Mouse (Mus musculus): ENCODE data around the gene Nfic.

Gene Nfic

GRCm38 (mm10) chr10:81489941-81490340 is 34.5 kb upstream of the Nfic start:
- in situ Hi-C loops (cut with MboI; ENCODE audit: low pct_unique_long_range_greater_than_20kb in 1 of 2, low sequenced_read_pairs in 2 of 2, unreplicated experiment in 1 of 2) = no loop called here

- in situ Hi-C loops (cut with MboI; ENCODE audit: low pct_unique_long_range_greater_than_20kb in 1 of 2, low sequenced_read_pairs in 2 of 2, unreplicated experiment in 1 of 2) = no loop called here
Observed at GRCm38 (mm10) chr10:81488081-81488480, 32.6 kb upstream of the Nfic start.

- in situ Hi-C loops (cut with MboI; ENCODE audit: low pct_unique_long_range_greater_than_20kb in 1 of 2, low sequenced_read_pairs in 2 of 2, unreplicated experiment in 1 of 2) = no loop called here
Observed at GRCm38 (mm10) chr10:81486496-81486895, 31.1 kb upstream of the Nfic start.

- in situ Hi-C loops (cut with MboI; ENCODE audit: low pct_unique_long_range_greater_than_20kb in 1 of 2, low sequenced_read_pairs in 2 of 2, unreplicated experiment in 1 of 2) = no loop called here
Observed at GRCm38 (mm10) chr10:81485479-81486018, 30.1 kb upstream of the Nfic start.

- in situ Hi-C loops (cut with MboI; ENCODE audit: low pct_unique_long_range_greater_than_20kb in 1 of 2, low sequenced_read_pairs in 2 of 2, unreplicated experiment in 1 of 2) = no loop called here
Observed at GRCm38 (mm10) chr10:81485060-81485449, 29.6 kb upstream of the Nfic start.

- in situ Hi-C loops (cut with MboI; ENCODE audit: low pct_unique_long_range_greater_than_20kb in 1 of 2, low sequenced_read_pairs in 2 of 2, unreplicated experiment in 1 of 2) = no loop called here
Observed at GRCm38 (mm10) chr10:81484441-81485059, 29.1 kb upstream of the Nfic start.

- in situ Hi-C loops (cut with MboI; ENCODE audit: low pct_unique_long_range_greater_than_20kb in 1 of 2, low sequenced_read_pairs in 2 of 2, unreplicated experiment in 1 of 2) = no loop called here
Observed at GRCm38 (mm10) chr10:81483983-81484382, 28.5 kb upstream of the Nfic start.

- in situ Hi-C loops (cut with MboI; ENCODE audit: low pct_unique_long_range_greater_than_20kb in 1 of 2, low sequenced_read_pairs in 2 of 2, unreplicated experiment in 1 of 2) = no loop called here
Observed at GRCm38 (mm10) chr10:81482533-81482889, 27.1 kb upstream of the Nfic start, which contains the start of gene Celf5. Gene Celf5, minus strand, starts transcription at chr10:81482709.

GRCm38 (mm10) chr10:81481605-81482532 is 26.4 kb upstream of the Nfic start:
- in situ Hi-C loops (cut with MboI; ENCODE audit: low pct_unique_long_range_greater_than_20kb in 1 of 2, low sequenced_read_pairs in 2 of 2, unreplicated experiment in 1 of 2) = no loop called here

GRCm38 (mm10) chr10:81474461-81474860 is 19.0 kb upstream of the Nfic start:
- in situ Hi-C loops (cut with MboI; ENCODE audit: low pct_unique_long_range_greater_than_20kb in 1 of 2, low sequenced_read_pairs in 2 of 2, unreplicated experiment in 1 of 2) = no loop called here

- in situ Hi-C loops (cut with MboI; ENCODE audit: low pct_unique_long_range_greater_than_20kb in 1 of 2, low sequenced_read_pairs in 2 of 2, unreplicated experiment in 1 of 2) = no loop called here
Observed at GRCm38 (mm10) chr10:81473003-81473451, 17.6 kb upstream of the Nfic start.

GRCm38 (mm10) chr10:81472403-81473002 is 17.1 kb upstream of the Nfic start:
- in situ Hi-C loops (cut with MboI; ENCODE audit: low pct_unique_long_range_greater_than_20kb in 1 of 2, low sequenced_read_pairs in 2 of 2, unreplicated experiment in 1 of 2) = no loop called here

GRCm38 (mm10) chr10:81470454-81470853 is 15.0 kb upstream of the Nfic start:
- in situ Hi-C loops (cut with MboI; ENCODE audit: low pct_unique_long_range_greater_than_20kb in 1 of 2, low sequenced_read_pairs in 2 of 2, unreplicated experiment in 1 of 2) = no loop called here

- in situ Hi-C loops (cut with MboI; ENCODE audit: low pct_unique_long_range_greater_than_20kb in 1 of 2, low sequenced_read_pairs in 2 of 2, unreplicated experiment in 1 of 2) = no loop called here
Observed at GRCm38 (mm10) chr10:81469253-81469652, 13.8 kb upstream of the Nfic start.

- in situ Hi-C loops (cut with MboI; ENCODE audit: low pct_unique_long_range_greater_than_20kb in 1 of 2, low sequenced_read_pairs in 2 of 2, unreplicated experiment in 1 of 2) = no loop called here
Observed at GRCm38 (mm10) chr10:81467670-81468235, 12.3 kb upstream of the Nfic start.

GRCm38 (mm10) chr10:81466881-81467280 is 11.4 kb upstream of the Nfic start:
- in situ Hi-C loops (cut with MboI; ENCODE audit: low pct_unique_long_range_greater_than_20kb in 1 of 2, low sequenced_read_pairs in 2 of 2, unreplicated experiment in 1 of 2) = no loop called here

- in situ Hi-C loops (cut with MboI; ENCODE audit: low pct_unique_long_range_greater_than_20kb in 1 of 2, low sequenced_read_pairs in 2 of 2, unreplicated experiment in 1 of 2) = no loop called here
Observed at GRCm38 (mm10) chr10:81466066-81466465, 10.6 kb upstream of the Nfic start.

- in situ Hi-C loops (cut with MboI; ENCODE audit: low pct_unique_long_range_greater_than_20kb in 1 of 2, low sequenced_read_pairs in 2 of 2, unreplicated experiment in 1 of 2) = no loop called here
Observed at GRCm38 (mm10) chr10:81465265-81465645, 9.8 kb upstream of the Nfic start.
